Mouse (Mus musculus) forebrain, embryonic 14.5 days (tissue): ENCODE measurements around the gene Psma6. TPM values are rescaled to one million over a fixed set of nuclear protein-coding genes. Genes with fewer than 3 reads are reported as not detected.
"Not testable (repeated sequence)": the region's sequence is repeated elsewhere in the genome, so short reads cannot be mapped to it uniquely, and the experiment has no call there.

Source experiments
- ATAC-seq: fragments of 200-750 bp; cut with Nextera tagmentation; 2 replicates; pipeline ENCODE4 v1.8.0; 2017; ENCODE audit warnings: mild to moderate bottlenecking, moderate library complexity
- DNase-seq: peaks from one replicate; pipeline ENCODE4 v3.0.0-alpha.2; 2015; ENCODE audit warnings: low spot score
- H3K27ac ChIP-seq: fragments of 300-500 bp; sonication (generic); 2 replicates; pipeline ENCODE4 v1.5.1; 2014; ENCODE audit warnings: low read depth, mild to moderate bottlenecking, control low read depth, low read length, moderate library complexity
- H3K27me3 ChIP-seq: fragments of 300-500 bp; sonication (generic); replicated peaks from 2 replicates; pipeline ENCODE4 v1.6.1; 2014; ENCODE audit warnings: low read length, control low read depth, mixed read lengths; ENCODE audit not compliant: control insufficient read depth, insufficient read depth
- H3K36me3 ChIP-seq: fragments of 300-500 bp; sonication (generic); 2 replicates; pipeline ENCODE4 v1.6.1; 2014; ENCODE audit warnings: low read length, control low read depth; ENCODE audit not compliant: control insufficient read depth, insufficient read depth
- H3K4me1 ChIP-seq: fragments of 300-500 bp; sonication (generic); 2 replicates; pipeline ENCODE4 v1.6.1; 2014; ENCODE audit warnings: antibody characterized with exemption, low read length, control low read depth; ENCODE audit not compliant: control insufficient read depth, insufficient read depth
- H3K4me2 ChIP-seq: fragments of 300-500 bp; sonication (generic); 2 replicates; pipeline ENCODE4 v1.6.1; 2014; ENCODE audit warnings: mild to moderate bottlenecking, control low read depth, low read length
- H3K4me3 ChIP-seq: fragments of 300-500 bp; sonication (generic); 2 replicates; pipeline ENCODE4 v1.5.1; 2014; ENCODE audit warnings: low read depth, low read length, control low read depth
- H3K9ac ChIP-seq: fragments of 300-500 bp; sonication (generic); 2 replicates; pipeline ENCODE4 v1.6.1; 2014; ENCODE audit warnings: mild to moderate bottlenecking, low read length, control low read depth, moderate library complexity
- H3K9me3 ChIP-seq: fragments of 300-500 bp; sonication (generic); replicated peaks from 2 replicates; pipeline ENCODE4 v1.6.1; 2016; ENCODE audit warnings: low read length, control low read depth, mixed read lengths; ENCODE audit not compliant: control insufficient read depth
- WGBS: fragments of 180-500 bp; shearing (Covaris S2); extraction: QIAGEN DNeasy Blood & Tissue Kit; methylation state at CpG from one replicate; pipeline ENCODE4 v1.1.7; 2014; 5-methylcytosine and 5-hydroxymethylcytosine counted together
- polyA plus RNA-seq: library from polyadenylated mRNA; unstranded; fragments of >200 nt; fragmentation: Nextera tagmentation; extraction: Ambion mirVana; gene quantifications from 2 replicates; pipeline ENCODE4 v1.2.1, GENCODE M21; 2014

Psma6 gene
- polyA plus RNA-seq, 1 experiment from 2014 or later: 544 TPM

GRCm38 (mm10) chr12:55387788-55388465, 3.9 kb downstream of the Psma6 start:
- ATAC-seq: no peak
- Histone ChIP-seq H3K9ac (no peak overlapping the region), H3K9me3 (no peaks in the 10 kb centered on the region), H3K27me3 (no peaks in the 10 kb centered on the region), H3K4me3 (no peak overlapping the region), H3K36me3 (no peaks in the 10 kb centered on the region), H3K27ac (no peak overlapping the region), H3K4me2 (no peak overlapping the region), H3K4me1 (no peaks in the 10 kb centered on the region)
- 76% methylated on average over 11 of the region's 11 CpGs for WGBS
- DNase-seq: no peak

GRCm38 (mm10) chr12:55388478-55388877, 4.5 kb downstream of the Psma6 start:
- DNase-seq (peak; percentile 31), ATAC-seq (no peak)
- 74% methylated on average over 6 of the region's 6 CpGs for WGBS
- Histone ChIP-seq H3K9me3 (no peaks in the 10 kb centered on the region), H3K36me3 (no peaks in the 10 kb centered on the region), H3K27me3 (no peaks in the 10 kb centered on the region), H3K4me2 (no peak overlapping the region), H3K27ac (no peak overlapping the region), H3K4me1 (no peaks in the 10 kb centered on the region), H3K9ac (no peak overlapping the region), H3K4me3 (no peak overlapping the region)

DNA sequence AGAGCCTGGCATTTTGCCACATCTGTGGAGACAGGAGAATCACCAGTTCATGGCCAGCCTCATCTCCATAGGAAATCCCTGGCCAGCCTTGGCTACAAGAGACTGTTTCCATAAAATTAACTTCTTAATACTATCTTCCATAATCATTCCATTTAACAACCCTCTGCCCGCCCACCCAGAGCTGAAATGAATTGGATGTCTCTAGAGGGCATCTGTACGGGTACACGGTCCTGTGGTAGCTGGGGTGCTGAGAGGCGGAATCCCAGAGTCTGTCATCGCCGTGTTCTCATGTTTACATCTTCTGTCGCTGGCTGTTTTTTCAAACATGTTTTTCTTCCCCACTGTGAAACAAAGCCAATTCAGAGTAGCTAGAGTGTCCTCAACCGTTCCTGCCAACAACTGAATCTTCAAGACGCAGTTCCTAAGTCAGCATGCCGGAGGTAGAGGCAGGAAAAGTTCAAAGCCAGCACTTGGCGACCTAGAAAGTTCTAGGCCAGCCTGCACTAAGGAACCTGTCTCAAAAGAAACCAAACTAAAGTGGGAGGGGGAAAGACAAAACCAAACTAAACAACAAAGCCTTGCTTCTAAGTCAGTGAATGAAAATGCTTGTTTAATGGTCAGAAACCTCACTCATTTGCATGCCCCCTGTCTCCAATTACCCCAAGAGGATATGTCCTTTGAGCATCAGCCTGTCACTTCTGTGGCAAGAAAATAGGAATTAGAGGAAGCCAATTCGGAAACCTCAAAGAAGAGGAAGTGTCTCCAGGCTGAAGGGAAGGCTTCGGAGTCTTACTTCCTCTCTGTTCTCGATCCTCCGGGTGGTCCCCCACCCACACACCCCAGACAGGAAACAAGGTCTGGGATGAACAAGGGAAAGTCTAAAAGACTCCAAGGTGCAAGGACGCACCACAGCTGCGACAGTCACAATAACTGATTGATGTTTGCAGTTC, 5.4 kb downstream of the Psma6 start:
- H3K9ac ChIP-seq: no peak overlapping the region
- 84% methylated on average over 17 of the region's 17 CpGs for WGBS

DNA sequence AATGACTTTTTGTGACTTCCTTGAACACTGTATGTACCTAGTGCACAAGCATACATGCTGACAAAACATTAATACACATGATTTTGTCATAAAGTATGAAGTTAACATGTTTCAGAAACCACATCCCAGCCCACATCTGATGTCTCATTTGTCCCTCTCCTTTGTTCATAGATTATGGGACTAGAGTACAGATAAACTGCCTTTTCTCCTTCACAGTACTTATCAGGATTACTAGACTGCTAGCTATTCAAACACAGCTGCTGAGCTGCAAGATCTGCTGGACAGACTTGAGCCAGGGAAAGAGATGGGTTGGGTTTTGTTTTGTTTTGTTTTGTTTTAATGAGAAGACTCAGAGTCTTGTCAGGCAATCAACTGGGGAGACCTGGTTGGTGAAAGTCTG, 8.1 kb downstream of the Psma6 start:
- Histone ChIP-seq H3K4me3 (no peak overlapping the region), H3K4me1 (no peaks in the 10 kb centered on the region), H3K4me2 (no peak overlapping the region), H3K27ac (no peak overlapping the region), H3K9me3 (no peaks in the 10 kb centered on the region), H3K9ac (no peak overlapping the region), H3K27me3 (no peaks in the 10 kb centered on the region), H3K36me3 (no peaks in the 10 kb centered on the region)
- no peak for DNase-seq
- no peak for ATAC-seq

More for the DNA sequence above, 5.4 kb downstream of the Psma6 start:
- Histone ChIP-seq H3K4me1 (no peaks in the 10 kb centered on the region), H3K27me3 (no peaks in the 10 kb centered on the region), H3K27ac (no peak overlapping the region), H3K4me2 (no peak overlapping the region), H3K4me3 (no peak overlapping the region), H3K36me3 (no peaks in the 10 kb centered on the region), H3K9me3 (no peaks in the 10 kb centered on the region)
- peak; percentile 1 for DNase-seq
- ATAC-seq: no peak

GRCm38 (mm10) chr12:55392733-55393577, 8.9 kb downstream of the Psma6 start:
- no peak overlapping the region for H3K4me3 ChIP-seq
- ATAC-seq (no peak), DNase-seq (no peak)
- H3K27me3 ChIP-seq: no peaks in the 10 kb centered on the region
- H3K9ac ChIP-seq: no peak overlapping the region
- H3K9me3 ChIP-seq: no peaks in the 10 kb centered on the region
- WGBS: 89% methylated on average over 11 of the region's 11 CpGs
- no peak overlapping the region for H3K4me2 ChIP-seq
- H3K27ac ChIP-seq: no peak overlapping the region
- no peaks in the 10 kb centered on the region for H3K4me1 ChIP-seq
- H3K36me3 ChIP-seq: no peaks in the 10 kb centered on the region

DNA sequence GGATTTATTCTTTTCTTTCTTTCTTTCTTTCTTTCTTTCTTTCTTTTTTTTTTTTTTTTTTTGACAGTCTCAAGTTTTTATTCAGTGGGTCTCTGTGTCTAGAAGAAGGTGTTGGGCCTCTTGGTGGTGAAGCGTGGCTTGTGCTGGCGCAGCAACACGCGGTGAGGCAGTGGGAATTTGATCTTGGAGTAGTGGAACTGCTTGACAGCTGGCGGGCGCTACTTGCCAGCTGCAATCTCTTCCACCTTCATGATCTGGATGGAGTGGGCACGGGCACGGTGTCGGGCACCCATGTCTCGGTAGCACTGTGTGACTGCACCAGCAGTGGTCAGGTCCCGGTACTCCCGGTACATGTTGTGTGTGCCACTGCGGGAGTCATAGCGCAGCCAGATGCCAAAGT, 11.6 kb downstream of the Psma6 start:
- peaks cover 10% of the 10 kb centered on the region for H3K4me1 ChIP-seq
- H3K27ac ChIP-seq, H3K4me3 ChIP-seq, H3K27me3 ChIP-seq, H3K9ac ChIP-seq, DNase-seq, H3K9me3 ChIP-seq, H3K36me3 ChIP-seq, H3K4me2 ChIP-seq, ATAC-seq: not testable (repeated sequence)
- 93% methylated on average over 14 of the region's 14 CpGs for WGBS

GRCm38 (mm10) chr12:55396536-55396935, 12.5 kb downstream of the Psma6 start:
- ATAC-seq (no peak), DNase-seq (no peak)
- Histone ChIP-seq H3K36me3 (no peaks in the 10 kb centered on the region), H3K9ac (no peak overlapping the region), H3K4me2 (no peak overlapping the region), H3K27ac (no peak overlapping the region), H3K27me3 (no peaks in the 10 kb centered on the region), H3K4me3 (no peak overlapping the region), H3K4me1 (peaks cover 10% of the 10 kb centered on the region), H3K9me3 (no peaks in the 10 kb centered on the region)
- 94% methylated on average over 4 of the region's 4 CpGs for WGBS

- Histone ChIP-seq H3K4me1 (peaks cover 10% of the 10 kb centered on the region), H3K9ac (peak overlapping the region; percentile 76), H3K27me3 (no peaks in the 10 kb centered on the region), H3K4me2 (peak overlapping the region; percentile 82), H3K4me3 (peak overlapping the region; percentile 70), H3K27ac (peak overlapping the region; percentile 89), H3K9me3 (no peaks in the 10 kb centered on the region), H3K36me3 (no peaks in the 10 kb centered on the region)
- WGBS: 75% methylated on average over 9 of the region's 9 CpGs
- DNase-seq (no peak), ATAC-seq (no peak)
Observed at GRCm38 (mm10) chr12:55397544-55398239, 13.7 kb downstream of the Psma6 start.
